9 mouse cellular contexts compared by ENCODE assay signal in the genomic region with DNA sequence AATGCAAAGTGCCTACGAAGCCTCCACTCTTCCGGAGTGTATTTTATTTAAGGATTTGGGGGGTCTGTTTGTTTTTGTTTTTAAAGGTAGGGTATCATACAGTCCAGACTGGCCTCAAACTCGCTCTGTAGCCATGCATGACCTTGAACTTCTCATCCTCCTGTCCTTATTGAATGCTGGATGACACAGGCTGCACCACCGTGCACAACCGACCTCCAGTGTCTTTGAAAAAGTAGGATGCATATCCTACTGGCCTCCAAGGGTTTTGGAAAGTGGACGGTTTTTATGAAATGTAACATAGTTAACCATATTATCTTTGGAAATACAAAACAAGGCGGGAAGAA. TPM values are rescaled to one million over a fixed set of nuclear protein-coding genes. Genes with fewer than 3 reads are reported as not detected.
DNase-seq lines count a peak whose midpoint lies in the region; ATAC-seq and TF ChIP-seq lines count a peak whose summit lies in the region.
"Had no signal": no experiment of that assay in that cellular context is flagged by ENCODE, and none has a peak within 500 bp of the region (broad histone marks: within the 10 kb centered on the region; RNA-seq: fewer than 3 reads in every experiment).

No protein-coding gene starts in this region.

- TF ChIP-seq POLR2A in embryonic fibroblast, embryonic 13.5 days (IDR thresholded peaks at IDR 0.05; ENCODE audit: low read depth, low read length): no peak

- no peaks in the 10 kb centered on the region for H3K36me3 ChIP-seq in limb, embryonic 10.5 days
- H3K36me3 ChIP-seq in neural tube, embryonic 14.5 days (ENCODE audit: control insufficient read depth, insufficient read depth, low read length): no peaks in the 10 kb centered on the region

- peak overlapping the region; percentile 32; the same call in 1 of the 2 replicates for H3K9ac ChIP-seq in neural tube, embryonic 14.5 days (replicated peaks; ENCODE audit: low read depth, low read length)

- 45% methylated on average over 7 of the region's 7 CpGs for WGBS in limb, embryonic 10.5 days
- WGBS in neural tube, embryonic 14.5 days: 40% methylated on average over 7 of the region's 7 CpGs

- H3K4me1 ChIP-seq in embryonic fibroblast, embryonic 13.5 days (ENCODE audit: control insufficient read depth, insufficient read depth, low read length): no peaks in the 10 kb centered on the region
- H3K4me1 ChIP-seq in limb, embryonic 10.5 days: peaks cover 12% of the 10 kb centered on the region
- H3K4me1 ChIP-seq in neural tube, embryonic 14.5 days (ENCODE audit: control insufficient read depth, insufficient read depth, low read length): no peaks in the 10 kb centered on the region

- peak overlapping the region; percentile 70 for H3K4me2 ChIP-seq in neural tube, embryonic 14.5 days (ENCODE audit: low read depth, low read length)

- H3K27me3 ChIP-seq in limb, embryonic 10.5 days (ENCODE audit: low read depth, poor library complexity, severe bottlenecking): 0 out of 2 replicates have a peak, but pooled peaks cover 19% of the 10 kb centered on the region
- H3K27me3 ChIP-seq in neural tube, embryonic 14.5 days (ENCODE audit: control insufficient read depth, insufficient read depth, low read length): no peaks in the 10 kb centered on the region
- H3K27me3 ChIP-seq: Patski had no signal

- no peak for TF ChIP-seq CTCF in layer of hippocampus, adult 2 months (conservative IDR thresholded peaks at IDR 0.05)
- no peak for TF ChIP-seq CTCF in embryonic fibroblast, embryonic 13.5 days (IDR thresholded peaks at IDR 0.05; ENCODE audit: borderline replicate concordance, insufficient read depth, low read length)

- peak overlapping the region; percentile 83 for H3K27ac ChIP-seq in layer of hippocampus, adult 2 months
- H3K27ac ChIP-seq in embryonic fibroblast, embryonic 13.5 days (ENCODE audit: insufficient read depth, low read length): no peak overlapping the region
- peak overlapping the region; percentile 74; the same call in 1 of the 2 replicates for H3K27ac ChIP-seq in limb, embryonic 10.5 days
- H3K27ac ChIP-seq in neural tube, embryonic 14.5 days (ENCODE audit: low read depth, low read length): no peak overlapping the region

- no peaks in the 10 kb centered on the region for H3K9me3 ChIP-seq in limb, embryonic 10.5 days (replicated peaks)
- no peaks in the 10 kb centered on the region for H3K9me3 ChIP-seq in neural tube, embryonic 14.5 days (ENCODE audit: control insufficient read depth, low read length)

- peak overlapping the region; percentile 66 for H3K4me3 ChIP-seq in layer of hippocampus, adult 2 months
- H3K4me3 ChIP-seq in embryonic fibroblast, embryonic 13.5 days (ENCODE audit: insufficient read depth, low read length): peak overlapping the region; percentile 26
- peak overlapping the region; percentile 63 for H3K4me3 ChIP-seq in limb, embryonic 10.5 days
- peak overlapping the region; percentile 42 for H3K4me3 ChIP-seq in neural tube, embryonic 14.5 days (ENCODE audit: low read depth, low read length)

- peak; percentile 50; the same call in 1 of the 2 replicates for ATAC-seq in neural tube, embryonic 14.5 days (ENCODE audit: low read depth)
- ATAC-seq in megakaryocyte-erythroid progenitor cell, adult 5-6 weeks (replicated peaks; ENCODE audit: low FRiP score, low TSS enrichment, poor library complexity, severe bottlenecking): no peak
- ATAC-seq: Patski had no signal

- no peak for DNase-seq in layer of hippocampus, adult 2 months (ENCODE audit: low spot score in 2 of 2)
- DNase-seq in layer of hippocampus, adult 18-20 months (ENCODE audit: low spot score in 2 of 2): no peak
- no peak for DNase-seq in limb, embryonic 10.5 days (ENCODE audit: low spot score)
- no peak for DNase-seq in gastrocnemius, postnatal 10 days
- DNase-seq in urinary bladder, postnatal 14 days (ENCODE audit: low spot score): no peak

RNA-seq across cellular contexts. Expression of gene Ccdc13, which starts 0.3 kb away (rescaled TPM):
- 10 to 100 TPM in 1 of 2 experiments, 1 to 10 TPM in 1; 7.8 to 10.0 TPM for total RNA-seq in layer of hippocampus, adult 2 months (2021)
- total RNA-seq in layer of hippocampus, adult 18-20 months (2021): 1 to 10 TPM; 8.1 to 8.4 TPM
- not detected in 2 replicates for polyA plus RNA-seq in embryonic fibroblast, embryonic 13.5 days (2011; ENCODE audit: insufficient read length, low read depth, missing spikeins)
- polyA plus RNA-seq in limb, embryonic 10.5 days (2016; fragmentation: Nextera tagmentation; extraction: Ambion mirVana): 0.36 and 0.38 TPM in 2 replicates
- 1.9 and 2.7 TPM in 2 replicates for polyA plus RNA-seq in neural tube, embryonic 14.5 days (2014; fragmentation: Nextera tagmentation; extraction: Ambion mirVana)
- total RNA-seq in gastrocnemius, postnatal 10 days (2021): under 1 TPM; 0.79 to 0.85 TPM
- total RNA-seq in megakaryocyte-erythroid progenitor cell, adult 5-6 weeks (2014; fragmentation: Nextera tagmentation): not detected in 2 replicates
- not detected in 2 replicates for total RNA-seq in megakaryocyte-erythroid progenitor cell, adult 5-6 weeks (2017)

RNA-seq across cellular contexts. Expression of gene Higd1a, which starts 18.6 kb away (rescaled TPM):
- total RNA-seq in layer of hippocampus, adult 2 months (2021): 10 to 100 TPM; 84.4 to 88.4 TPM
- 10 to 100 TPM; 79.1 to 86.6 TPM for total RNA-seq in layer of hippocampus, adult 18-20 months (2021)
- 96.1 and 101 TPM in 2 replicates for polyA plus RNA-seq in embryonic fibroblast, embryonic 13.5 days (2011; ENCODE audit: insufficient read length, low read depth, missing spikeins)
- 174 and 201 TPM in 2 replicates for polyA plus RNA-seq in limb, embryonic 10.5 days (2016; fragmentation: Nextera tagmentation; extraction: Ambion mirVana)
- 135 and 159 TPM in 2 replicates for polyA plus RNA-seq in neural tube, embryonic 14.5 days (2014; fragmentation: Nextera tagmentation; extraction: Ambion mirVana)
- total RNA-seq in gastrocnemius, postnatal 10 days (2021): 10 to 100 TPM; 75.4 to 98.1 TPM
- 119 and 156 TPM in 2 replicates for total RNA-seq in megakaryocyte-erythroid progenitor cell, adult 5-6 weeks (2014; fragmentation: Nextera tagmentation)
- total RNA-seq in megakaryocyte-erythroid progenitor cell, adult 5-6 weeks (2017): 28.6 and 33.5 TPM in 2 replicates

RNA-seq across cellular contexts. Expression of gene Hhatl, which starts 47.3 kb away (rescaled TPM):
- total RNA-seq in layer of hippocampus, adult 2 months (2021): 10 to 100 TPM; 15.6 to 19.9 TPM
- total RNA-seq in layer of hippocampus, adult 18-20 months (2021): 10 to 100 TPM; 17.9 to 20.0 TPM
- not detected in 2 replicates for polyA plus RNA-seq in embryonic fibroblast, embryonic 13.5 days (2011; ENCODE audit: insufficient read length, low read depth, missing spikeins)
- not detected in 2 replicates for polyA plus RNA-seq in limb, embryonic 10.5 days (2016; fragmentation: Nextera tagmentation; extraction: Ambion mirVana)
- 0.26 and 0.40 TPM in 2 replicates for polyA plus RNA-seq in neural tube, embryonic 14.5 days (2014; fragmentation: Nextera tagmentation; extraction: Ambion mirVana)
- total RNA-seq in gastrocnemius, postnatal 10 days (2021): 100 to 1,000 TPM; 256 to 285 TPM
- not detected in 2 replicates for total RNA-seq in megakaryocyte-erythroid progenitor cell, adult 5-6 weeks (2014; fragmentation: Nextera tagmentation)
- total RNA-seq in megakaryocyte-erythroid progenitor cell, adult 5-6 weeks (2017): not detected in 2 replicates
- polyA plus RNA-seq: Patski had no signal

RNA-seq across cellular contexts. Expression of gene Ackr2, which starts 58.6 kb away (rescaled TPM):
- total RNA-seq in layer of hippocampus, adult 2 months (2021): 1 to 10 TPM; 1.7 to 2.3 TPM
- 1 to 10 TPM; 1.4 to 2.4 TPM for total RNA-seq in layer of hippocampus, adult 18-20 months (2021)
- not detected in 2 replicates for polyA plus RNA-seq in embryonic fibroblast, embryonic 13.5 days (2011; ENCODE audit: insufficient read length, low read depth, missing spikeins)
- polyA plus RNA-seq in limb, embryonic 10.5 days (2016; fragmentation: Nextera tagmentation; extraction: Ambion mirVana): 0.16 TPM in 1 of 2 replicates, not detected in the other
- polyA plus RNA-seq in neural tube, embryonic 14.5 days (2014; fragmentation: Nextera tagmentation; extraction: Ambion mirVana): 1.6 and 2.0 TPM in 2 replicates
- 1 to 10 TPM; 1.6 to 2.2 TPM for total RNA-seq in gastrocnemius, postnatal 10 days (2021)
- total RNA-seq in megakaryocyte-erythroid progenitor cell, adult 5-6 weeks (2014; fragmentation: Nextera tagmentation): not detected in 2 replicates
- not detected in 2 replicates for total RNA-seq in megakaryocyte-erythroid progenitor cell, adult 5-6 weeks (2017)
- polyA plus RNA-seq: Patski had no signal

Comparison
In these comparisons a context has a peak if more than half of its experiments do, and no peak if none do; other contexts are left out.
1. H3K27ac ChIP-seq: peak in layer of hippocampus, adult 2 months (single experiment) and limb, embryonic 10.5 days (single experiment); none in embryonic fibroblast, embryonic 13.5 days (single experiment) and neural tube, embryonic 14.5 days (single experiment).
2. RNA of gene Ccdc13, which starts 0.3 kb away (total RNA-seq): 7.8 to 10.0 TPM in layer of hippocampus, adult 2 months and 8.1 to 8.4 TPM in layer of hippocampus, adult 18-20 months; 0.79 to 0.85 TPM in gastrocnemius, postnatal 10 days and not detected in megakaryocyte-erythroid progenitor cell, adult 5-6 weeks; every median in the first group is over 4 times any median in the second.
3. RNA of gene Hhatl, which starts 47.3 kb away (total RNA-seq): 256 to 285 TPM in gastrocnemius, postnatal 10 days, 17.9 to 20.0 TPM in layer of hippocampus, adult 18-20 months and 15.6 to 19.9 TPM in layer of hippocampus, adult 2 months; not detected in megakaryocyte-erythroid progenitor cell, adult 5-6 weeks; every median in the first group is over 10 times any median in the second.
4. Peak in every context shown above with its lines, with median percentiles within 50 percentile points of each other: H3K4me3 ChIP-seq.